Mouse (Mus musculus) limb, embryonic 13.5 days (tissue): ENCODE measurements around the gene Spop. TPM values are rescaled to one million over a fixed set of nuclear protein-coding genes. Genes with fewer than 3 reads are reported as not detected.
A peak's percentile ranks its signal among the peaks of the same experiment; 100 is the strongest.

ENCODE experiments used
- ATAC-seq: fragments of 200-750 bp; cut with Nextera tagmentation; 2 replicates; pipeline ENCODE4 v1.8.0; 2017; ENCODE audit warnings: low read depth, moderate number of reproducible peaks, moderate TSS enrichment; ENCODE audit not compliant: low FRiP score
- H3K27ac ChIP-seq: fragments of 300-500 bp; sonication (generic); 2 replicates; pipeline ENCODE4 v1.5.1; 2015; ENCODE audit warnings: inconsistent platforms, mild to moderate bottlenecking, moderate library complexity
- H3K27me3 ChIP-seq: fragments of 300-500 bp; sonication (generic); 2 replicates; pipeline ENCODE4 v1.6.1; 2015; ENCODE audit warnings: mild to moderate bottlenecking, inconsistent platforms
- H3K36me3 ChIP-seq: fragments of 300-500 bp; sonication (generic); 2 replicates; pipeline ENCODE4 v1.6.1; 2015; ENCODE audit warnings: inconsistent platforms, mild to moderate bottlenecking, moderate library complexity
- H3K4me1 ChIP-seq: fragments of 300-500 bp; sonication (generic); 2 replicates; pipeline ENCODE4 v1.6.1; 2015; ENCODE audit warnings: inconsistent platforms
- H3K4me2 ChIP-seq: fragments of 300-500 bp; sonication (generic); replicated peaks from 2 replicates; pipeline ENCODE4 v1.6.1; 2015; ENCODE audit warnings: inconsistent platforms, mild to moderate bottlenecking, moderate library complexity
- H3K4me3 ChIP-seq: fragments of 300-500 bp; sonication (generic); 2 replicates; pipeline ENCODE4 v1.5.1; 2015; ENCODE audit warnings: moderate library complexity, mild to moderate bottlenecking, inconsistent platforms
- H3K9ac ChIP-seq: fragments of 300-500 bp; sonication (generic); 2 replicates; pipeline ENCODE4 v1.6.1; 2015; ENCODE audit warnings: mild to moderate bottlenecking, inconsistent platforms
- H3K9me3 ChIP-seq: fragments of 300-500 bp; sonication (generic); 2 replicates; pipeline ENCODE4 v1.6.1; 2016; ENCODE audit warnings: inconsistent platforms
- WGBS: fragments of 180-500 bp; shearing (Covaris S2); methylation state at CpG from one replicate; pipeline ENCODE4 v1.1.7; 2015; 5-methylcytosine and 5-hydroxymethylcytosine counted together
- polyA plus RNA-seq: library from polyadenylated mRNA; unstranded; fragments of >200 nt; fragmentation: Nextera tagmentation; extraction: Ambion mirVana; gene quantifications from 2 replicates; pipeline ENCODE4 v1.2.1, GENCODE M21; 2015

Gene Spop
- polyA plus RNA-seq, 1 experiment from 2014 or later, result 156 TPM

GRCm38 (mm10) chr11:95392708-95393499 is 21.0 kb upstream of the Spop start:
- no peaks in the 10 kb centered on the region for H3K9me3 ChIP-seq
- peaks cover 45% of the 10 kb centered on the region for H3K36me3 ChIP-seq
- H3K4me2 ChIP-seq, result no peak overlapping the region
- H3K9ac ChIP-seq, result no peak overlapping the region
- ATAC-seq, result no peak
- H3K4me3 ChIP-seq, result no peak overlapping the region
- H3K27ac ChIP-seq, result peak overlapping the region; percentile 55; the same call in 1 of the 2 replicates
- peaks cover 21% of the 10 kb centered on the region for H3K4me1 ChIP-seq
- no peaks in the 10 kb centered on the region for H3K27me3 ChIP-seq
- WGBS, result 59% methylated on average over 11 of the region's 11 CpGs

- no peak for ATAC-seq
- H3K4me2 ChIP-seq, result no peak overlapping the region
- WGBS, result 17% methylated on average over 5 of the region's 5 CpGs
These were observed 20.4 kb upstream of the Spop start for GRCm38 (mm10) chr11:95393500-95393816.

GRCm38 (mm10) chr11:95394112-95394511 is 19.8 kb upstream of the Spop start:
- H3K9ac ChIP-seq, result no peak overlapping the region
- no peaks in the 10 kb centered on the region for H3K9me3 ChIP-seq
- H3K4me2 ChIP-seq, result no peak overlapping the region
- H3K27ac ChIP-seq, result peak overlapping the region; percentile 8; the same call in 1 of the 2 replicates
- no peak overlapping the region for H3K4me3 ChIP-seq
- H3K4me1 ChIP-seq, result peaks cover 26% of the 10 kb centered on the region
- peaks cover 33% of the 10 kb centered on the region for H3K36me3 ChIP-seq
- no peak for ATAC-seq
- 30% methylated on average over 5 of the region's 5 CpGs for WGBS
- H3K27me3 ChIP-seq, result peaks cover under 1% of the 10 kb centered on the region; the same call in 1 of the 2 replicates

More at GRCm38 (mm10) chr11:95393500-95393816, 20.4 kb upstream of the Spop start:
- Histone ChIP-seq H3K27ac (peak overlapping the region; percentile 6; the same call in 1 of the 2 replicates), H3K4me1 (peaks cover 26% of the 10 kb centered on the region), H3K9ac (no peak overlapping the region), H3K36me3 (peaks cover 39% of the 10 kb centered on the region), H3K9me3 (no peaks in the 10 kb centered on the region), H3K27me3 (no peaks in the 10 kb centered on the region), H3K4me3 (no peak overlapping the region)

GRCm38 (mm10) chr11:95396548-95396947 is 17.3 kb upstream of the Spop start:
- no peak overlapping the region for H3K9ac ChIP-seq
- H3K4me1 ChIP-seq, result peaks cover 26% of the 10 kb centered on the region
- no peaks in the 10 kb centered on the region for H3K9me3 ChIP-seq
- peaks cover 13% of the 10 kb centered on the region for H3K27me3 ChIP-seq
- no peak overlapping the region for H3K4me2 ChIP-seq
- H3K27ac ChIP-seq, result no peak overlapping the region
- no peak overlapping the region for H3K4me3 ChIP-seq
- ATAC-seq, result no peak
- 56% methylated on average over 1 of the region's 1 CpGs for WGBS
- H3K36me3 ChIP-seq, result peaks cover 10% of the 10 kb centered on the region

DNA sequence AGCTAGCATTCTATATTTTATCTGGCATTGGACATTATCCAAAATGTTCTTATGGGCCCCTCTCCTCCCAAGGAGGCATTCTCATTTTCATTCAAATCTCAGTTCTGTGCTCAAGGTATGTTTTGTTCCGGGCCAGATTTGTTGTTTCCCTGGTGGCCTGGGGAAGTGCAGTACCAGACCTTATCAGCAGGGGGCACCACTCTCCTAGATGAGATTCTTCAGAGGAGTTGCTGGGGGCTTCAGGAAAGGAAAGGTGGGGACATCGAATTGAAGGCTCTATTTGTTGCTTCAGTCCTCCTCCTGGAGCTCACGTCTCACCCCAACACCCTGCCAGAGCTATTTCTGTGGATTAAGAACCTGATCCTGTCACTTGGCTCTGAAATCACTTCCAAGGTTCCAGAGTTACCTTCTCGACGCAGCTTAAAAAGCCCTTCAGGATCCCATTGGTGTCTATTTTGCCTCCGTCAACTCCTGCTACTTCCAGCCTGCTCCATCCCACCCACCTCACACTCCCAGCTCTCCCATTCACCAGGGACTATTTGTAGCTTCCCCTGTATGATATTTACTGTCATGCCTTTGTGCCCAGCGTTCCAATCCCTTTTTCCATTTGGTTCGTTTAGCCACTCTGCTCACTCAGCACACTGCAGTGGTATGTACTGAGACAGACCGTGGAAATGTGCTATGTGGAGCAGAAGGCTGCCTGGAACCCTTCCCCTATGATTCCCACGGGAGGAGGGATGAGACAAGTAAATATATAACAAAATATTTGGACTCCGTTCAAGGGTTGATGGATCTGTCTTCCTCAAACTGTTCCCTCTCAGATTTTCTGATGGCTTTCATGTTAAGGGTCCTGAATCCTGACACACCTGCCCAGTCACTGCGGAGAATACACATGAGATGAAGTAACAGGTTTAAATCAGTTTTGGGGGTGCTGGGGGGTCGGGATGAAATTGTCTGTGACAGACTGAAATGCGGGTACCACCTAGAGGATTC is 15.7 kb upstream of the Spop start:
- H3K27ac ChIP-seq, result no peak overlapping the region

GRCm38 (mm10) chr11:95399520-95400020 is 14.3 kb upstream of the Spop start:
- 0 out of 2 replicates have a peak overlapping the region, but pooled peaks have one; percentile 19 for H3K9ac ChIP-seq
- H3K9me3 ChIP-seq, result no peaks in the 10 kb centered on the region
- H3K27me3 ChIP-seq, result peaks cover 13% of the 10 kb centered on the region
- ATAC-seq, result no peak
- H3K4me3 ChIP-seq, result no peak overlapping the region
- 71% methylated on average over 13 of the region's 13 CpGs for WGBS
- H3K4me1 ChIP-seq, result 0 out of 2 replicates have a peak, but pooled peaks cover 12% of the 10 kb centered on the region
- no peaks in the 10 kb centered on the region for H3K36me3 ChIP-seq
- H3K4me2 ChIP-seq, result no peak overlapping the region
- no peak overlapping the region for H3K27ac ChIP-seq

More for the DNA sequence above, 15.7 kb upstream of the Spop start:
- Histone ChIP-seq H3K4me2 (no peak overlapping the region), H3K9me3 (no peaks in the 10 kb centered on the region), H3K27me3 (peaks cover 13% of the 10 kb centered on the region), H3K36me3 (no peaks in the 10 kb centered on the region), H3K9ac (no peak overlapping the region), H3K4me3 (no peak overlapping the region), H3K4me1 (peaks cover 18% of the 10 kb centered on the region; the same call in 1 of the 2 replicates)
- WGBS, result 61% methylated on average over 14 of the region's 14 CpGs
- ATAC-seq, result no peak

- 0 out of 2 replicates have a peak, but pooled peaks cover 12% of the 10 kb centered on the region for H3K4me1 ChIP-seq
- no peak overlapping the region for H3K27ac ChIP-seq
- no peaks in the 10 kb centered on the region for H3K36me3 ChIP-seq
- no peak for ATAC-seq
- H3K9me3 ChIP-seq, result no peaks in the 10 kb centered on the region
- H3K27me3 ChIP-seq, result peaks cover 13% of the 10 kb centered on the region
- no peak overlapping the region for H3K4me3 ChIP-seq
- H3K4me2 ChIP-seq, result no peak overlapping the region
- 81% methylated on average over 5 of the region's 5 CpGs for WGBS
- H3K9ac ChIP-seq, result no peak overlapping the region
These were observed 12.3 kb upstream of the Spop start for GRCm38 (mm10) chr11:95401568-95401967.

- Histone ChIP-seq H3K4me1 (0 out of 2 replicates have a peak, but pooled peaks cover 12% of the 10 kb centered on the region), H3K4me3 (no peak overlapping the region), H3K27me3 (peaks cover 13% of the 10 kb centered on the region), H3K36me3 (no peaks in the 10 kb centered on the region), H3K9me3 (no peaks in the 10 kb centered on the region), H3K9ac (no peak overlapping the region), H3K4me2 (no peak overlapping the region), H3K27ac (no peak overlapping the region)
- WGBS, result 16% methylated on average over 5 of the region's 5 CpGs
- no peak for ATAC-seq
These were observed 11.7 kb upstream of the Spop start for GRCm38 (mm10) chr11:95402196-95402595.

GRCm38 (mm10) chr11:95402658-95403101 is 11.2 kb upstream of the Spop start:
- Histone ChIP-seq H3K36me3 (no peaks in the 10 kb centered on the region), H3K27me3 (peaks cover 13% of the 10 kb centered on the region), H3K4me1 (0 out of 2 replicates have a peak, but pooled peaks cover 12% of the 10 kb centered on the region), H3K9me3 (no peaks in the 10 kb centered on the region), H3K9ac (no peak overlapping the region), H3K4me2 (no peak overlapping the region), H3K27ac (no peak overlapping the region), H3K4me3 (no peak overlapping the region)
- no peak for ATAC-seq
- WGBS, result 21% methylated on average over 8 of the region's 8 CpGs

- Histone ChIP-seq H3K9me3 (no peaks in the 10 kb centered on the region), H3K27ac (no peak overlapping the region), H3K27me3 (peaks cover 13% of the 10 kb centered on the region), H3K36me3 (no peaks in the 10 kb centered on the region), H3K4me3 (no peak overlapping the region), H3K4me1 (0 out of 2 replicates have a peak, but pooled peaks cover 7% of the 10 kb centered on the region), H3K9ac (no peak overlapping the region), H3K4me2 (no peak overlapping the region)
- 73% methylated on average over 16 of the region's 16 CpGs for WGBS
- no peak for ATAC-seq
These were observed 10.2 kb upstream of the Spop start for GRCm38 (mm10) chr11:95403382-95404340.

GRCm38 (mm10) chr11:95405771-95406170 is 8.1 kb upstream of the Spop start:
- Histone ChIP-seq H3K27ac (no peak overlapping the region), H3K9me3 (no peaks in the 10 kb centered on the region), H3K9ac (no peak overlapping the region), H3K4me2 (no peak overlapping the region), H3K27me3 (no peaks in the 10 kb centered on the region), H3K4me1 (0 out of 2 replicates have a peak, but pooled peaks cover 7% of the 10 kb centered on the region), H3K36me3 (no peaks in the 10 kb centered on the region), H3K4me3 (no peak overlapping the region)
- no peak for ATAC-seq
- 74% methylated on average over 4 of the region's 4 CpGs for WGBS
